Mouse (Mus musculus) heart, postnatal 0 days (tissue): ENCODE results near the gene Clec10a.

Experiments
- CTCF ChIP-seq: IDR thresholded peaks from 2 replicates; pipeline ENCODE4 v1.5.1; 2016; ENCODE audit warnings: antibody characterized with exemption, control low read depth, low read depth
- EP300 ChIP-seq: IDR thresholded peaks from 2 replicates; pipeline ENCODE4 v1.6.1; 2016; ENCODE audit warnings: antibody characterized with exemption, low read depth

GRCm38 (mm10) chr11:70213736-70214135 lies 57.7 kb downstream of the Clec10a start:
- no peak for TF ChIP-seq CTCF
- TF ChIP-seq EP300 = no peak
